Mouse (Mus musculus) skeletal muscle tissue, adult 2 months (tissue): ENCODE data around the gene Ctdspl.

Source experiments
- DNase-seq: peaks from one replicate; pipeline ENCODE4 v3.0.0-alpha.2; 2012; ENCODE audit warnings: low read depth, low spot score

Ctdspl gene

DNA sequence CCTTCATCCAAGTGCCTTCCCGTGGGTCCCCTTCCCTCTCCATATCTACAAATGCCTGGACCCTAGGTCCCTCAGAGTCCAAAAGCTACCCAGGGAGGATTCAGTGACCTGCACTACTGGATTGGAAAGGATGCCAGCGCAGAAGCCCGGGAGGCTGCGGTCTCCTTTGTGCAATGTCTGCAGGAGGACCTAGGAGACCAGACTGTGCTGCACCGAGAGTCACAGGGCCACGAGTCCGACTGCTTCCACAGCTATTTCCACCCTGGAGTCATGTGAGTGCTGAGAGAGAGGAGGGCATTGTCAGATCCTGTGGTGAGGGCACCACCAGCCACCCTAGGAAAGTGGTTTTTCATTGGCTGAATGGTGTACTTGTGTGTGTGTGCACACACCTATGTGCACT is 132.0 kb downstream of the Ctdspl start:
- no peak for DNase-seq

DNA sequence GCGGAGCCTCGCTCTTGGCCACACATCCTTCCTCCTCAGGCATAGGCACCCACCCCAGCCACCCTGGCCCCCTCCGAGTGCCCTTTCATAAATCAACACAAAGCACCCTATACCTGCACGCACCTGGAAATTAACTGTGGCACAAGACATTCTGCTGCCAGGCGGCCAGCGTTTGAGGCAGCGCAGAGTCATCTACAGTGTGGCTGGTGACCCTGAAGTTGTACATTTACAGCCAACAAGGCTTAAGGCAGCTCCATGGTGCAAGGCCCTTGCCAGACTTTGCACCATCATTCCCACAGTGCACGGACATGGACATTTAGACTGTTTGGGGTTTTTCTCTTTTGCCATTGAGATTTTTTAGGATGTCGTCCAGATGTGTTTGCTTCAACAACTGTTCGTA is 134.4 kb downstream of the Ctdspl start:
- no peak for DNase-seq

DNA sequence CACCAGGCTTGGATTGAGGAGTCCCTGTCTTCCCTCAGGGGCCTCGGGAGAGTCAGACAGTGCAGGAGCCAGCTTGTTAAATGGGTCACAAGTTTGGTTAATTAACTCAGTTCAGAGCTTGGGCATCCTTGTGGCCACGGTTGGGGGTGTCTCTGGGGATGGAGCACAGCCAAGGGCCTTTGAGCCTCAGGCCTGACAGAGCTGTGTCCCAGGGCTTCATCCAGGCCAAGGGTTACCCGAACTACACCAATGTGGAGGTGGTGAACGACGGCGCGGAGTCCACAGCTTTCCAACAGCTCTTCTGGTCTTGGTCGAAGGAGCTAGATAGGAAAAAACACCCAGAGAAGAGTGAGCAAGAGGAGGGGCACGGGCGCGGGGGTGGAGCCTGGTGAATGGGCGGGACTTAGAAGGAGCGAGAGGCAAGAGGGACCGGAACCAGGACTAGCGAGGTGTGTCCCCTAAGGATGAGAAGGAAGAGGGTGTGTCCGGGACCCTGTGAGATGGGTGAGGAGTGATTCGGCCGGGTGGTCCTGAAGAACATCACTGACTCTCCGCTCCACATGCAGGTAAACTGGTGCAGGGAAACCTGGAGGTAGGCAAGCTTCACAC is 136.9 kb downstream of the Ctdspl start:
- DNase-seq: no peak

DNA sequence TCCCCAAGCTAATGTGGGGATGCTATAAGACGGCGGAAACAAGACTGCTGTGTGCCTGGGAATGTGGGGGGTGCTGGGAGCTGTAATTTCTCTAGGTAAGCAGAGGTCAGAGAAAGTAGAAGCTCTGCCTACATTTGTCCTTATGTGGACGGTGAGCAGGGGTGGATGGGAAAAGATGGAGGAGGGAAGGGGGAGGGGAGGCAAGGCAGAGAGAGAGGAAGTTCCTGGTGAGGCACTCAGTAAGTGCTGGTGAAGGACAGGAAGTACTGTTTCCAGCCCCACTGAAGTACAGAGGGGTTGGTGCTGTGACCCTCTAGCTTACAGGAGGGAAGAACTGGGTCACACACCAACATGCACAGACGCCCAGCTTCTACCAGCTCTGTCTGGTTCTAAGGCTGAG is 138.0 kb downstream of the Ctdspl start:
- DNase-seq: no peak

- peak; percentile 54 for DNase-seq
Measured at GRCm38 (mm10) chr9:119067601-119068000, 141.3 kb downstream of the Ctdspl start.

DNA sequence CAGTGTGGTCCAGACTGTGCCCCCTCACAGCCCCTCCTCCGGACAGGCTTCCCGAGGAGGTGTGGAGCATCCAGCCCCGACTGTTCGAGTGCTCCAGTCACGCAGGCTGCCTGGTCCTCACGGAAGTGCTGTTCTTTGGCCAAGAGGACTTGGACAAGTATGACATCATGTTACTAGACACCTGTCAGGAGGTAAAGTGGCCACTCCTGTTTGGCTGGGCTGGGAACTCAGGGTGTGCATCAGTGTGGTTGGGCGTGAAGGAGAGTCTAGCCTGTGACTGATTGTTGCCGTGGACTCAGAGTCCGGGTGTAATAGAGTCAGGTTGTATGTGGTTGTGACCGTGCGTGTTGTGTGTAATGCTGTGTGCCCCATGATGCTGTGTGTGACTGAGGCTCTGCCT is 142.0 kb downstream of the Ctdspl start:
- no peak for DNase-seq

- no peak for DNase-seq
Measured at GRCm38 (mm10) chr9:119070173-119070825, 144.0 kb downstream of the Ctdspl start.

DNA sequence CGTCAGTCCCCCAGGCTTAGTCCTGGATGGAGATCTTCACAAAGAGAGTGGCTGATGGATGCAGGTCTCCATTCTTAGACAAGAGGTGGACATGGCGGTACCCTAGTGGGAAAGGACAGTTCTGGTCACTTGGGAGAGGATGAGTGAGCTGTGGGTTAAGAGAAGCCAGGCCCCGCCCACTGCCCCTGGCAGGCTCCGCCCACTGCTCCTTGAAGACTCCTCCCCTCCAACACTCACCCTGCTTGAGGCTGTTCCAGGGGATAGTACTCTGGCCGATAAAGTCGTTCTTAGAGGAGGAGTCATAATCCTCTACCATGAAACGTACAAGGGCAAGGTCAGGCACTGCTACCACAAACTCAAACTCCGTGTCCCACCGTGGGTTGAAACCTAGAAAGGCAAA is 145.5 kb downstream of the Ctdspl start:
- DNase-seq: no peak

GRCm38 (mm10) chr9:119073184-119073895 is 147.1 kb downstream of the Ctdspl start:
- DNase-seq: no peak

GRCm38 (mm10) chr9:119075685-119076084 is 149.4 kb downstream of the Ctdspl start:
- DNase-seq: no peak

DNA sequence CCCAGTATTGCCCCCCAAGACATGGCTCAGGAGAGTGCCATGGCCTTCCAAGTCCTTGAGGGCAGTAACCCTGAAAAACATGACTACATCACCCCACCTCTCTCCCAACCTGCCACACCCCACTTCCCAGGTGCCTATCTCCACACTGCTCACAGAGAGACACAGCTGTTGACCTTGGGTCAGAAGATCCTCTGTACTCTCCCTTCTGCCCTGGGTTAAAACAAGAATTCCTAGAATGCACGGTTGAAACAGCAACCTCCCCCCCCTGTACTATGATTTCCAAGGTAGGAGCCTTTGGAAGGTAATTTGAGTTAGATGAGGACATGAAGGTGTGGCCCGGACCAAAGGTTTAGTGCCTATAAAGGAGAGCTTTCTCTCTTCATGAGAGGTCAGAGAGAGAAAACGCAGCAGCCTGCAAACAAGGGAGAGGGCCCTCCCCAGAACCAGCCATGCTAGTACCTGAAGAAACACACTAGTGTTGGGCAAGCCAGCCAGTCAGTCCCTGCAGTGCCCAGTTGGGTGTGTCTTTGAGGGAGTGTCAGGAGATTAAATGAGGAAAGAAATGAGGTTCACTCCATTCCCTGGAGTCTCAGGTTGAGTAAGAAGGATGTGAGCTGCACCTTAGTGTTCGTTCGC is 153.9 kb downstream of the Ctdspl start:
- no peak for DNase-seq

GRCm38 (mm10) chr9:119082039-119082438 is 155.8 kb downstream of the Ctdspl start:
- no peak for DNase-seq

GRCm38 (mm10) chr9:119082656-119083430 is 156.6 kb downstream of the Ctdspl start:
- DNase-seq: no peak

DNA sequence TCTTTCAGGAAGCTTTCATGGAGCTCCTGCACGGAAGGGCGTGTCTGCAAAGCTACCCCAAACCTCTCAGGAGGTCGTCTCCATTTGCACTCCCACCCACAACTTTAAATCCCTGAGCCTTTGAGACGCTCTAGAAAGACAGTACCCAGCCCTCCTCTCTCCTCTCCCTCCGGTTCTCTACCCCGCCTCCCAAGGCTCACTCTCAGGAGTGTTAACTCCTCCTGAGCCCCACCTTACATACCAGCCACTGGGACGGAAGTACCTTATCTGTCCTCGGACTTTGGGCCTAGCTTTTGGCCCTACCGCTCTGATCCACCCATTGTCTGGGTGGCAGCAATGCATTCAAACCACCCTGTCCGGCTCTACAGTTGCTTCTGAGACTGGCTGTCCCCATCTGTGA is 157.7 kb downstream of the Ctdspl start:
- DNase-seq: no peak

- DNase-seq: no peak
Measured at GRCm38 (mm10) chr9:119086451-119086850, 160.2 kb downstream of the Ctdspl start.

DNA sequence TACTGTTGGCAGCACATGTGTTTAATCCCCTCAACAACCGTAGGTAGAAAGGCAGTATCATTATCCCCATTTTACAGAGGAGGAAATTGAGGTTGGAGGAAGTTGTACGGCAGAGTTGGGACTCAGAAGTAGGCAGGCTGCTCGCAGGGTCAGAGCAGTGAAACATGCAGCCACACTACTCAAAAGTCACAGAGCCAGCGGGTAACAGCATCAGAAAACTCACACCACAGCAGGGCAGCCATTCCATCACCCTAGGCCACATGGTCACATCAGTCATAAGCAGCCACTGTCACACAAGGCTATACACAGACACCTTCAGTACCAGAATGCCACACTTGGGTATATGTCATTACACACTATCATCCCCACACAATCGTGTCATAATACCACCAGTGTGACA is 161.1 kb downstream of the Ctdspl start:
- no peak for DNase-seq

GRCm38 (mm10) chr9:119088148-119088801 is 162.0 kb downstream of the Ctdspl start:
- peak; percentile 66 for DNase-seq

DNA sequence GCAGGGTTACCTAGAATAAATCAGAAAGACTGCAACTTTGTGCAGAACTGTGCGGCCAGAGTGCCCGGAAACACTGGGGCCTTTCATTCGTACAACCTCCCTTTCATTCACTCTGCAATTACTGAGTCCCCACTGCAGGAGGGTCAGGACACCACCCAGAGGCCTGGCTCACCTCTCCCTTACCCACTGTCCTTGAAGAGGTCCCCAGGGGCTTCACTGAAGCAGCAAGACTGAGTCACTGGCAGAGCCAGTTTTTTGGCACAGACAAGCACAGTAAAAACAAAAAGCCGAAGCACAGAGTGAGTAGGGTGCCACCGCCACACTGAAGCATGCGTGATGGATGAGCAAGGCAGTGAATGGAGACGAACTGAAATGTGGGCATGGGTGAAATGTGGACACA is 163.2 kb downstream of the Ctdspl start:
- DNase-seq: no peak

DNA sequence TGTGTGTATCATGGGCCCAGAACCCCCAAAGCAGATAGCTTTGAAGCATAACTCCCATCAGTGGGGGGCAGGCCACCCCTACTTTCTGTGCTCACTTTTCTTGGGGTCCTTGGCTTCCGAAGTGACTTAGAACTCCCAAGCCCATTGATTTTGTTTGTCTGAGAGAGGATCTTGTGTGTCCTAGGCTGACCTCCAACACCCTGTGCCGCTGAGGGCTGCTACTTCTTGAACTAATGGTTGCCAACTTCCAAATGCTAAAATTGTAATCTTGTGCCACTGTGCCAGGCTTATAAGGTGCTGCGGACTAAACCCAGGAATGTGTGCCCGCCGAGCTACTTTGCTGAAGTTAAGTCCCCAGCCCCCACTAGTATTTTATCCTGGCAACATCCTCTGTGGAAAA is 164.2 kb downstream of the Ctdspl start:
- DNase-seq: no peak

DNA sequence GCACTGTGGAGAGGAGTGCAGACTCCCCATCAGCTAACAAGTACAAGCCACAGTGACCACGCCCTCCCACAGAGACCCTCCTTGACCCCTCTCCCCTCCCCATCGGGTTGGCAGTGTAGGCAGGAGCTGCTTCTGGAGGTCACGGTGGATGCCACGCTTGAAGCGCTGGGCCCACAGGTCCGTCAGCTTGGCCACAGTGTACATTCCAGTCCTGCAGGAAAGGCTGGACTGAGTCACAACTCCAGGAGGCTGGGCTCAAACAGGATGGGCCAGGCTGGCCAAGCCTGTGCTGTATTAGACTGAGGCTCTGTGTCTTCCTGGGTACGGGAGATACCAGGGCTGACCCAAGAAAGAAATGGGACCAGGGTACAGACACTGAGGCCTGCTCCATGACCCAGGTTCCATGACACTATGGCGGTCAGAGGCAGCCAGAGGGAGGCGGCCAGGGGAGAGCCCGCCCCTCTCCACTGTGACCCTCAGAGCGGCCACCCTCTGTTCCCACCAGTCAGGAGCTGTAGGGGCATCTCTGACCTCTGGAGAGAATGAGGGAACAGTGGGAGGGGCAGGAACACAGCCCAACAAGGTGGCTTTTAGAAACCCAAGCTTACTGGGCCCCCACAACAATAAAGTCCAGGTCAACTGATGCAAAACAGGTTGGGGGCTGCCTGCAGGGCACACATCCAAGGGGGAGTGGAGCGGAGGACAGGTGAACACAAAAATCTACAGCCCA is 165.5 kb downstream of the Ctdspl start:
- DNase-seq: no peak
